ENCODE assay signal across 9 mouse cellular contexts in genomic region chr10:18835684-18836479, GRCm38 (mm10). TPM values are rescaled to one million over a fixed set of nuclear protein-coding genes. Genes with fewer than 3 reads are reported as not detected.
DNase-seq lines count a peak whose midpoint lies in the region; ATAC-seq lines count a peak whose summit lies in the region.
"Had no signal": no experiment of that assay in that cellular context is flagged by ENCODE, and none has a peak within 500 bp of the region (broad histone marks: within the 10 kb centered on the region; RNA-seq: fewer than 3 reads in every experiment).

No protein-coding gene starts in this region.

- H3K27me3 ChIP-seq in heart, embryonic 11.5 days (ENCODE audit: control insufficient read depth, insufficient read depth, low read length) = no peaks in the 10 kb centered on the region
- no peaks in the 10 kb centered on the region for H3K27me3 ChIP-seq in kidney, embryonic 16.5 days (ENCODE audit: insufficient read depth, low read length)
- H3K27me3 ChIP-seq: hindbrain, embryonic 15.5 days had no signal

- H3K4me1 ChIP-seq in heart, embryonic 11.5 days (ENCODE audit: control insufficient read depth, insufficient read depth, low read length) = no peaks in the 10 kb centered on the region; the same call in 1 of the 2 replicates
- no peaks in the 10 kb centered on the region for H3K4me1 ChIP-seq in kidney, embryonic 16.5 days (ENCODE audit: insufficient read depth, low read length)
- H3K4me1 ChIP-seq: hindbrain, embryonic 15.5 days had no signal

- H3K9me3 ChIP-seq in heart, embryonic 11.5 days (replicated peaks; ENCODE audit: control insufficient read depth, low read length) = no peaks in the 10 kb centered on the region
- no peaks in the 10 kb centered on the region for H3K9me3 ChIP-seq in kidney, embryonic 16.5 days (ENCODE audit: low read length)
- H3K9me3 ChIP-seq: hindbrain, embryonic 15.5 days had no signal

- DNase-seq in heart, postnatal 10 days = peak; percentile 53 to 57
- peak; percentile 6 to 13 for DNase-seq in spleen, postnatal 36 days (ENCODE audit: low spot score in 2 of 2)
- no peak for DNase-seq in spleen, postnatal 4 days (ENCODE audit: low spot score in 2 of 2)
- DNase-seq in cerebellum, postnatal 10 days = peak; percentile 59 to 69
- peak; percentile 60 for DNase-seq in naive thymus-derived CD4-positive, alpha-beta T cell, adult 2 months (ENCODE audit: low read depth)
- no peak for DNase-seq in c-Kit-positive CD71-positive TER-119-positive erythroid progenitor cells, embryonic 14.5 days (ENCODE audit: low spot score)

- intact Hi-C loops in heart, postnatal 10 days (cut with DNase I) = loop anchor here (1.0 kb wide), 1 partner anchor 68 kb away; no protein-coding TSS in a partner anchor

- H3K4me3 ChIP-seq in heart, embryonic 11.5 days (ENCODE audit: low read depth, low read length) = no peak overlapping the region
- H3K4me3 ChIP-seq in kidney, embryonic 16.5 days (ENCODE audit: low read length) = no peak overlapping the region
- H3K4me3 ChIP-seq: hindbrain, embryonic 15.5 days had no signal

- no peak overlapping the region for H3K9ac ChIP-seq in heart, embryonic 11.5 days (ENCODE audit: low read depth, low read length)
- no peak overlapping the region for H3K9ac ChIP-seq in kidney, embryonic 16.5 days (replicated peaks; ENCODE audit: low read length)
- H3K9ac ChIP-seq: hindbrain, embryonic 15.5 days had no signal

- ATAC-seq in heart, embryonic 11.5 days (replicated peaks; ENCODE audit: insufficient number of reproducible peaks, low FRiP score, low TSS enrichment) = no peak
- ATAC-seq in kidney, embryonic 16.5 days (ENCODE audit: low FRiP score, low TSS enrichment) = 0 out of 2 replicates have a peak, but pooled peaks have one; percentile 19

- 47% methylated on average over 6 of the region's 6 CpGs for WGBS in heart, embryonic 11.5 days (ENCODE audit: insufficient replicate concordance)
- WGBS in kidney, embryonic 16.5 days = 49% methylated on average over 6 of the region's 6 CpGs

- no peaks in the 10 kb centered on the region for H3K36me3 ChIP-seq in heart, embryonic 11.5 days (ENCODE audit: control insufficient read depth, insufficient read depth, low read length)
- no peaks in the 10 kb centered on the region for H3K36me3 ChIP-seq in kidney, embryonic 16.5 days (ENCODE audit: insufficient read depth, low read length)
- H3K36me3 ChIP-seq: hindbrain, embryonic 15.5 days had no signal

- H3K4me2 ChIP-seq in heart, embryonic 11.5 days = no peak overlapping the region
- H3K4me2 ChIP-seq in kidney, embryonic 16.5 days (replicated peaks; ENCODE audit: low read depth, low read length) = no peak overlapping the region
- H3K4me2 ChIP-seq: hindbrain, embryonic 15.5 days had no signal

- no peak overlapping the region for H3K27ac ChIP-seq in heart, embryonic 11.5 days (ENCODE audit: low read depth, low read length)
- H3K27ac ChIP-seq in kidney, embryonic 16.5 days (ENCODE audit: low read length) = no peak overlapping the region
- H3K27ac ChIP-seq: hindbrain, embryonic 15.5 days had no signal

RNA-seq across cellular contexts. Expression of gene Perp, which starts 8.9 kb away (rescaled TPM):
- total RNA-seq in heart, postnatal 10 days (2021) = 100 to 1,000 TPM; 216 to 230 TPM
- 80.9 and 102 TPM in 2 replicates for polyA plus RNA-seq in heart, embryonic 11.5 days (2014; fragmentation: Nextera tagmentation; extraction: Ambion mirVana)
- polyA plus RNA-seq in kidney, embryonic 16.5 days (2015; fragmentation: Nextera tagmentation; extraction: Ambion mirVana) = 19.9 and 21.8 TPM in 2 replicates

RNA-seq across cellular contexts. Expression of gene Gm4922, which starts 49.3 kb away (rescaled TPM):
- total RNA-seq in heart, postnatal 10 days (2021) = not detected
- polyA plus RNA-seq in heart, embryonic 11.5 days (2014; fragmentation: Nextera tagmentation; extraction: Ambion mirVana) = 0.19 TPM in 1 of 2 replicates, not detected in the other
- 0.09 and 0.11 TPM in 2 replicates for polyA plus RNA-seq in kidney, embryonic 16.5 days (2015; fragmentation: Nextera tagmentation; extraction: Ambion mirVana)

Comparison
In these comparisons a context has a peak if more than half of its experiments do, and no peak if none do; other contexts are left out.
1. DNase-seq: peak in heart, postnatal 10 days (2 of 2), spleen, postnatal 36 days (2 of 2), cerebellum, postnatal 10 days (2 of 2) and naive thymus-derived CD4-positive, alpha-beta T cell, adult 2 months (single experiment); none in spleen, postnatal 4 days (0 of 2) and c-Kit-positive CD71-positive TER-119-positive erythroid progenitor cells, embryonic 14.5 days (single experiment).